Mouse (Mus musculus) thymus, adult 2 months (tissue): ENCODE measurements around the gene Larp6. TPM values are rescaled to one million over a fixed set of nuclear protein-coding genes. Genes with fewer than 3 reads are reported as not detected.

Experiments
- DNase-seq: peaks from one replicate; pipeline ENCODE4 v3.0.0; 2021
- H3K27ac ChIP-seq: fragments of 200-500 bp; 2 replicates; pipeline ENCODE4 v1.5.1; 2012; ENCODE audit warnings: low read length, control low read depth; ENCODE audit not compliant: control insufficient read depth, insufficient read depth
- H3K27me3 ChIP-seq: fragments of 200-500 bp; 2 replicates; pipeline ENCODE4 v1.6.1; 2012; ENCODE audit warnings: mild to moderate bottlenecking, low read length, moderate library complexity, mixed read lengths; ENCODE audit not compliant: control insufficient read depth, insufficient read depth
- H3K36me3 ChIP-seq: fragments of 200-500 bp; 2 replicates; pipeline ENCODE4 v1.6.1; 2012; ENCODE audit warnings: mild to moderate bottlenecking, low read length, moderate library complexity; ENCODE audit not compliant: control insufficient read depth, insufficient read depth
- H3K4me1 ChIP-seq: fragments of 200-500 bp; replicated peaks from 2 replicates; pipeline ENCODE4 v1.6.1; 2012; ENCODE audit warnings: low read length; ENCODE audit not compliant: control insufficient read depth, insufficient read depth
- H3K4me3 ChIP-seq: fragments of 200-500 bp; 2 replicates; pipeline ENCODE4 v1.5.1; 2012; ENCODE audit warnings: mild to moderate bottlenecking, low read length, control low read depth, moderate library complexity; ENCODE audit not compliant: control insufficient read depth, insufficient read depth
- CTCF ChIP-seq: fragments of 200-500 bp; IDR thresholded peaks from 2 replicates; pipeline ENCODE4 v1.5.1; 2012; ENCODE audit warnings: mild to moderate bottlenecking, control low read depth, low read length, moderate library complexity, borderline replicate concordance; ENCODE audit not compliant: control insufficient read depth, poor library complexity, insufficient read depth; ENCODE audit errors: extremely low read depth
- POLR2A ChIP-seq: fragments of 200-500 bp; IDR thresholded peaks from 2 replicates; pipeline ENCODE4 v1.6.1; 2012; ENCODE audit warnings: mild to moderate bottlenecking, low read length, control low read depth, moderate library complexity; ENCODE audit not compliant: control insufficient read depth, poor library complexity, insufficient read depth; ENCODE audit errors: extremely low read depth
- WGBS: fragments of 180-500 bp; shearing (Covaris S2); methylation state at CpG from one replicate; pipeline ENCODE4 v1.1.7; 2018; 5-methylcytosine and 5-hydroxymethylcytosine counted together
- polyA plus RNA-seq: library from polyadenylated mRNA; depleted of rRNA; stranded (reverse); fragments of >200 nt; gene quantifications from 2 replicates; pipeline ENCODE4 v1.2.3, GENCODE M21; 2012

Gene Larp6
- polyA plus RNA-seq, 1 experiment, result 1.4 TPM

DNA sequence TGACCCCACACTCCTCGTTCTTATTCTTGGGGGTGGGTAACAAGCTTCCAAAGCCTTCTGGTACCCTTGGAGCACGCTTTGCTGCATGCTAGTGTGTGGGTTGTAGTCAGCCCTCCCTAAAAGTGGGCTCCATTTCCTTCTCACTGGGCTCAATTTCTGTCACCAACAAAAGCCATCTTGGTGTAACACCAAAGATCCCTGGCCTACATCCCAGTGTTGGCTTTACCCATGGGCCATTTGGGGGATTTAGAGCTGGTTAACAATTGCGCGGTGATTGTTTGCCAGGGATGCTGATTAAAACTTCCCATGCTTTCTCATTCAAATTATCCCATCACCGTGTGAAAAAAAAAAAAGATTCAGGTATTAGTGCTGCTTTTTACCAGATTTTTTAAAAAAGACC is 26.3 kb downstream of the Larp6 start:
- Histone ChIP-seq H3K27me3 (no peaks in the 10 kb centered on the region; the same call in 1 of the 2 replicates), H3K27ac (no peak overlapping the region), H3K4me1 (no peaks in the 10 kb centered on the region), H3K4me3 (no peak overlapping the region), H3K36me3 (no peaks in the 10 kb centered on the region)
- 98% methylated on average over 5 of the region's 5 CpGs for WGBS
- TF ChIP-seq CTCF (no peak), POLR2A (no peak)
- DNase-seq, result no peak

- TF ChIP-seq POLR2A, result no peak
- no peak for TF ChIP-seq CTCF
- H3K36me3 ChIP-seq, result no peaks in the 10 kb centered on the region
- peaks cover under 1% of the 10 kb centered on the region; the same call in 1 of the 2 replicates for H3K4me1 ChIP-seq
- no peak overlapping the region for H3K27ac ChIP-seq
- 67% methylated on average over 10 of the region's 10 CpGs for WGBS
- H3K4me3 ChIP-seq, result no peak overlapping the region
- no peaks in the 10 kb centered on the region; the same call in 1 of the 2 replicates for H3K27me3 ChIP-seq
- no peak for DNase-seq
These were observed 28.6 kb downstream of the Larp6 start for GRCm38 (mm10) chr9:60741436-60741835.

- H3K4me3 ChIP-seq, result no peak overlapping the region
- H3K27me3 ChIP-seq, result no peaks in the 10 kb centered on the region; the same call in 1 of the 2 replicates
- H3K4me1 ChIP-seq, result peaks cover 4% of the 10 kb centered on the region; the same call in 1 of the 2 replicates
- no peak for TF ChIP-seq POLR2A
- TF ChIP-seq CTCF, result no peak
- no peaks in the 10 kb centered on the region for H3K36me3 ChIP-seq
- 84% methylated on average over 9 of the region's 9 CpGs for WGBS
- DNase-seq, result no peak
- no peak overlapping the region for H3K27ac ChIP-seq
These were observed 29.7 kb downstream of the Larp6 start for GRCm38 (mm10) chr9:60742516-60742915.

DNA sequence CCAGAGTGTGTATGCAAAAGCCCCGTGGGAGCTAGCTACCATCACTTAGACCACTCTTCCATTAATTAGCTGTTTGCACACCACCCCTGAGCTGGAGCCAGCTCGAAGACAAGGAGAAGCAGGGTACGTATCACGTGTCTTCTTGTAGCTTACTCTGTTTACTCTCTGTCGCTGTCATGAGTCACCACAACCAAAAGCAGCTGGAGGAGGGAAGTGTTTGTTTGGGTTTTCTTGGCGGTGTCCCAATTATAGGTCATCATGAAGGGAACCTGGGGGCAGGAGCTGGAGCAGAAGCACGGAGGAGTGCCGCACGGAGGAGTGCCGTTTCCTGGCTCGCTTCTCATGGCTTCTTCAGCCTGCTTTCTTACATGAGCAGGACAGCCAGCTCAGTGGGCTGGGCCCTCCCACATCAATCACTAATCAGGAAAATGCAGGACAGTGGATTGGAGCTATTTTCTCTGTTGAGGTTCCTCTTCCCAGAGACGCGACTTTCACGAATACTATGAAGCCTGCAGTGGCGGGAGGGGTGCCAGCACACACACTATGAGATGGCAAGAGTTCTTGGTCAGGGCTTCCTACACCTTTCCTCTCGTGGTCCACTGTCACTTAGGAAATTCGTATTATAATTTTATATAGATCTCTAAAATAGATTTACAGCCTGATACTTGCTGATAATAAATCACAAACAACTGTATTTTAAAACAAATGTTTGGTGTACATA is 30.6 kb downstream of the Larp6 start:
- Histone ChIP-seq H3K27ac (no peak overlapping the region), H3K4me1 (peaks cover 4% of the 10 kb centered on the region; the same call in 1 of the 2 replicates), H3K4me3 (no peak overlapping the region), H3K36me3 (no peaks in the 10 kb centered on the region), H3K27me3 (no peaks in the 10 kb centered on the region; the same call in 1 of the 2 replicates)
- WGBS, result 14% methylated on average over 17 of the region's 17 CpGs
- no peak for TF ChIP-seq CTCF
- TF ChIP-seq POLR2A, result no peak
- DNase-seq, result no peak

GRCm38 (mm10) chr9:60744171-60744969 is 31.6 kb downstream of the Larp6 start:
- TF ChIP-seq POLR2A (no peak), CTCF (peak; percentile 40; the same call in 1 of the 2 replicates)
- Histone ChIP-seq H3K4me3 (no peak overlapping the region), H3K4me1 (peaks cover 4% of the 10 kb centered on the region; the same call in 1 of the 2 replicates), H3K27me3 (no peaks in the 10 kb centered on the region; the same call in 1 of the 2 replicates), H3K36me3 (no peaks in the 10 kb centered on the region), H3K27ac (no peak overlapping the region)
- 37% methylated on average over 18 of the region's 18 CpGs for WGBS
- DNase-seq, result peak; percentile 50

GRCm38 (mm10) chr9:60744971-60745370 is 32.2 kb downstream of the Larp6 start:
- 75% methylated on average over 4 of the region's 4 CpGs for WGBS

More at GRCm38 (mm10) chr9:60744971-60745370, 32.2 kb downstream of the Larp6 start:
- Histone ChIP-seq H3K36me3 (no peaks in the 10 kb centered on the region), H3K27me3 (no peaks in the 10 kb centered on the region; the same call in 1 of the 2 replicates), H3K27ac (no peak overlapping the region), H3K4me1 (peaks cover 4% of the 10 kb centered on the region; the same call in 1 of the 2 replicates), H3K4me3 (no peak overlapping the region)
- no peak for DNase-seq
- TF ChIP-seq POLR2A (no peak), CTCF (no peak)
